Mouse (Mus musculus): ENCODE measurements around the gene Morc4.
A peak's percentile ranks its signal among the peaks of the same experiment; 100 is the strongest.

Gene Morc4

GRCm38 (mm10) chrX:139870938-139871791 is at the start of gene Morc4:
Morc4 (minus strand) TSS chrX:139871677.
- DNase-seq (ENCODE audit: low read depth): no peak

- no peak for DNase-seq (ENCODE audit: low read depth)
These were observed 49.1 kb upstream of the Morc4 start for GRCm38 (mm10) chrX:139920572-139920971.

GRCm38 (mm10) chrX:139891387-139891786 is 19.9 kb upstream of the Morc4 start:
- no peak for DNase-seq (ENCODE audit: low read depth)

- no peak for DNase-seq (ENCODE audit: low read depth)
These were observed 11.7 kb upstream of the Morc4 start for GRCm38 (mm10) chrX:139883221-139883620.

GRCm38 (mm10) chrX:139877936-139878335 is 6.5 kb upstream of the Morc4 start:
- no peak for DNase-seq (ENCODE audit: low read depth)

- DNase-seq (ENCODE audit: low read depth): no peak
These were observed 5.6 kb upstream of the Morc4 start for GRCm38 (mm10) chrX:139877105-139877504.

GRCm38 (mm10) chrX:139870300-139870711 is 1.2 kb downstream of the Morc4 start:
- no peak for DNase-seq (ENCODE audit: low read depth)

GRCm38 (mm10) chrX:139859402-139859801 is 12.1 kb downstream of the Morc4 start:
- DNase-seq (ENCODE audit: low read depth): no peak

GRCm38 (mm10) chrX:139854795-139855194 is 16.7 kb downstream of the Morc4 start:
- no peak for DNase-seq (ENCODE audit: low read depth)

GRCm38 (mm10) chrX:139841091-139841490 is 30.4 kb downstream of the Morc4 start:
- no peak for DNase-seq (ENCODE audit: low read depth)

- no peak for DNase-seq (ENCODE audit: low read depth)
These were observed 32.4 kb downstream of the Morc4 start for GRCm38 (mm10) chrX:139839057-139839456.

GRCm38 (mm10) chrX:139832464-139832863 is 39.0 kb downstream of the Morc4 start:
- DNase-seq (ENCODE audit: low read depth): peak; percentile 71

GRCm38 (mm10) chrX:139828363-139829092 is 42.9 kb downstream of the Morc4 start:
- no peak for DNase-seq (ENCODE audit: low read depth)

GRCm38 (mm10) chrX:139826926-139827325 is 44.6 kb downstream of the Morc4 start:
- no peak for DNase-seq (ENCODE audit: low read depth)

GRCm38 (mm10) chrX:139825402-139825801 is 46.1 kb downstream of the Morc4 start:
- no peak for DNase-seq (ENCODE audit: low read depth)

- DNase-seq (ENCODE audit: low read depth): no peak
These were observed 56.3 kb downstream of the Morc4 start for GRCm38 (mm10) chrX:139815201-139815600.

GRCm38 (mm10) chrX:139814018-139814635 is 57.4 kb downstream of the Morc4 start:
- peak; percentile 54 for DNase-seq (ENCODE audit: low read depth)

GRCm38 (mm10) chrX:139813299-139814002 is 58.0 kb downstream of the Morc4 start:
- peak; percentile 10 for DNase-seq (ENCODE audit: low read depth)

- peak; percentile 16 for DNase-seq (ENCODE audit: low read depth)
These were observed 58.7 kb downstream of the Morc4 start for GRCm38 (mm10) chrX:139812636-139813298.

GRCm38 (mm10) chrX:139808501-139808900 is 63.0 kb downstream of the Morc4 start:
- no peak for DNase-seq (ENCODE audit: low read depth)

- no peak for DNase-seq (ENCODE audit: low read depth)
These were observed 63.4 kb downstream of the Morc4 start for GRCm38 (mm10) chrX:139808085-139808484.
